Mouse (Mus musculus) liver, embryonic 11.5 days (tissue): ENCODE measurements around the gene Acadl. TPM values are rescaled to one million over a fixed set of nuclear protein-coding genes. Genes with fewer than 3 reads are reported as not detected.

Experiments used
- ATAC-seq: fragments of 200-750 bp; cut with Nextera tagmentation; replicated peaks from 2 replicates; pipeline ENCODE4 v1.8.0; 2017; ENCODE audit warnings: moderate number of reproducible peaks, mild to moderate bottlenecking, moderate TSS enrichment, moderate library complexity; ENCODE audit not compliant: low FRiP score
- DNase-seq: peaks from one replicate; pipeline ENCODE4 v3.0.0-alpha.2; 2017; ENCODE audit warnings: low spot score
- H3K27ac ChIP-seq: fragments of 300-500 bp; sonication (generic); 2 replicates; pipeline ENCODE4 v1.5.1; 2014; ENCODE audit warnings: mild to moderate bottlenecking, low read depth, low read length, control low read depth
- H3K27me3 ChIP-seq: fragments of 300-500 bp; sonication (generic); replicated peaks from 2 replicates; pipeline ENCODE4 v1.6.1; 2014; ENCODE audit warnings: low read length, mixed read lengths; ENCODE audit not compliant: control insufficient read depth, insufficient read depth
- H3K36me3 ChIP-seq: fragments of 300-500 bp; sonication (generic); 2 replicates; pipeline ENCODE4 v1.6.1; 2014; ENCODE audit warnings: mild to moderate bottlenecking, low read length, moderate library complexity, mixed read lengths; ENCODE audit not compliant: control insufficient read depth, insufficient read depth
- H3K4me1 ChIP-seq: fragments of 300-500 bp; sonication (generic); replicated peaks from 2 replicates; pipeline ENCODE4 v1.6.1; 2014; ENCODE audit warnings: low read length, mixed read lengths; ENCODE audit not compliant: control insufficient read depth, insufficient read depth
- H3K4me2 ChIP-seq: fragments of 300-500 bp; sonication (generic); 2 replicates; pipeline ENCODE4 v1.6.1; 2014; ENCODE audit warnings: mild to moderate bottlenecking, control low read depth, moderate library complexity
- H3K4me3 ChIP-seq: fragments of 300-500 bp; sonication (generic); 2 replicates; pipeline ENCODE4 v1.5.1; 2014; ENCODE audit warnings: low read depth, low read length, control low read depth
- H3K9ac ChIP-seq: fragments of 300-500 bp; sonication (generic); 2 replicates; pipeline ENCODE4 v1.6.1; 2014; ENCODE audit warnings: low read depth, low read length, control low read depth
- H3K9me3 ChIP-seq: fragments of 300-500 bp; sonication (generic); 2 replicates; pipeline ENCODE4 v1.6.1; 2016; ENCODE audit warnings: low read length, inconsistent platforms, mixed read lengths; ENCODE audit not compliant: control insufficient read depth
- WGBS: fragments of 180-500 bp; shearing (Covaris S2); extraction: QIAGEN DNeasy Blood & Tissue Kit; methylation state at CpG from one replicate; pipeline ENCODE4 v1.1.7; 2014; 5-methylcytosine and 5-hydroxymethylcytosine counted together
- polyA plus RNA-seq: library from polyadenylated mRNA; unstranded; fragments of >200 nt; fragmentation: Nextera tagmentation; extraction: Ambion mirVana; gene quantifications from 2 replicates; pipeline ENCODE4 v1.2.1, GENCODE M21; 2014

Gene Acadl
- polyA plus RNA-seq, 1 experiment from 2014 or later, result 107 TPM

DNA sequence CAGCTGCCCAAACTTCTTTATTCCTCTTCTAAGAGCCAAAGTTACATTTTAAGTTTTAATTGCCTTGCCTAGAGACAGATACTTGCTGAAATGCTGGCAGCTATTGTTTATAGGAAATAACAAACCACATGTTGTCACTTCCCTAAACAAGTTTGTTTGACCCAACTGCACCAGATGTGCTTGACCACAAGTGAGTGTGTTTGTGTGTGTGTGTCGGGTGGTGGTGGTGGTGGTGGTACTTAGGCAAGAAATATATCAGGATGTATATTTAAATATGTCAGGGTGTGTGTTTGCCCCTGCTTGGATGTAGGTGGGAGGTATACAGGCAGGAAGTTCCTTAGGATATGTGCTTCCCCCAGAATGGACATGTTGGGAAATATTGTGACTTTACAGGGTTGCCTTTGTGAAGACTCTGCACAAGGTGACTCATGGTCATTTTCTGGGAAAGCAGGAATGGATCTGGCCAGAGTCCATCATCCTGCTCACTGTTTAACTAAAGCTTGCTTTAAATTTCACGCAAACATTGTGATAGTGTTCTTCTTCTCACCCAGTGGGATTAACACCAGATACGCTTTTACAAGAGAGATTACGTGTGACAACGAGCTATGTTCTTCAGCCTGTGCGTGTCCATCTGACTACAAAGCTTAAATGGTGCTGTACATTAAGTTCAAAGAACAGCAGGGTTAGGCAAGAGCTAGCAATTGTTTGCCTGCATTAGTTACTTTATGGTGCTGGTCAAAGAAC lies 32.2 kb upstream of the Acadl start:
- peak; percentile 29; the same call in 1 of the 2 replicates for ATAC-seq
- DNase-seq, result no peak
- H3K9ac ChIP-seq, result no peak overlapping the region
- 63% methylated on average over 6 of the region's 6 CpGs for WGBS
- no peak overlapping the region for H3K4me3 ChIP-seq
- H3K9me3 ChIP-seq, result no peaks in the 10 kb centered on the region
- H3K4me2 ChIP-seq, result no peak overlapping the region
- no peak overlapping the region for H3K27ac ChIP-seq
- H3K27me3 ChIP-seq, result no peaks in the 10 kb centered on the region
- no peaks in the 10 kb centered on the region for H3K36me3 ChIP-seq
- H3K4me1 ChIP-seq, result no peaks in the 10 kb centered on the region

GRCm38 (mm10) chr1:66887175-66887574 lies 24.1 kb upstream of the Acadl start:
- Histone ChIP-seq H3K4me3 (no peak overlapping the region), H3K4me1 (no peaks in the 10 kb centered on the region), H3K27ac (no peak overlapping the region), H3K9me3 (no peaks in the 10 kb centered on the region), H3K36me3 (no peaks in the 10 kb centered on the region), H3K4me2 (no peak overlapping the region), H3K9ac (no peak overlapping the region), H3K27me3 (no peaks in the 10 kb centered on the region)
- DNase-seq (no peak), ATAC-seq (no peak)
- WGBS, result 84% methylated on average over 1 of the region's 1 CpGs

GRCm38 (mm10) chr1:66880217-66880616 lies 17.1 kb upstream of the Acadl start:
- Histone ChIP-seq H3K27me3 (no peaks in the 10 kb centered on the region), H3K4me2 (no peak overlapping the region), H3K27ac (no peak overlapping the region), H3K9me3 (no peaks in the 10 kb centered on the region), H3K4me1 (no peaks in the 10 kb centered on the region), H3K36me3 (no peaks in the 10 kb centered on the region), H3K4me3 (no peak overlapping the region), H3K9ac (no peak overlapping the region)
- DNase-seq (no peak), ATAC-seq (no peak)
- WGBS, result 85% methylated on average over 2 of the region's 2 CpGs

DNA sequence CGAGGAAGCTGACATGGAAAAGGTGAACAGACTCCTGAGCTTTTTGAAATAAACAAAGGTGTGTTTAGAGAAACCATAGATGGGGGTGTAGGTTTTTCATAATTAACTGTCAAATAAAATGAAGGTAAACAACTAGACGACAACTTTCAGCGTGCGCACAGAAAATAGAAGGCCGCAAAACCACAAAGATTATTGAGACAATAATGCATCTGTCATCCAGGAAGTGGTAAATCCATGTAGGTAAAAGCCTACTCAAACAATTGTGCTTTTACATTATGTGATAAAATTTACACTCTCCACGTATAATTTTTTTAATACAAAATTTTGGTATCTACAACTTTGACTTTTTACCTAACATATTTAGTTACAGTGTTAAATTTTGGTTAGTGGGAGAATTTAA lies 11.7 kb upstream of the Acadl start:
- H3K27ac ChIP-seq, result no peak overlapping the region
- 86% methylated on average over 6 of the region's 6 CpGs for WGBS
- H3K9ac ChIP-seq, result no peak overlapping the region
- H3K9me3 ChIP-seq, result no peaks in the 10 kb centered on the region
- H3K4me1 ChIP-seq, result no peaks in the 10 kb centered on the region
- H3K27me3 ChIP-seq, result no peaks in the 10 kb centered on the region
- no peak overlapping the region for H3K4me2 ChIP-seq
- no peaks in the 10 kb centered on the region for H3K36me3 ChIP-seq
- no peak for DNase-seq
- no peak for ATAC-seq
- no peak overlapping the region for H3K4me3 ChIP-seq

DNA sequence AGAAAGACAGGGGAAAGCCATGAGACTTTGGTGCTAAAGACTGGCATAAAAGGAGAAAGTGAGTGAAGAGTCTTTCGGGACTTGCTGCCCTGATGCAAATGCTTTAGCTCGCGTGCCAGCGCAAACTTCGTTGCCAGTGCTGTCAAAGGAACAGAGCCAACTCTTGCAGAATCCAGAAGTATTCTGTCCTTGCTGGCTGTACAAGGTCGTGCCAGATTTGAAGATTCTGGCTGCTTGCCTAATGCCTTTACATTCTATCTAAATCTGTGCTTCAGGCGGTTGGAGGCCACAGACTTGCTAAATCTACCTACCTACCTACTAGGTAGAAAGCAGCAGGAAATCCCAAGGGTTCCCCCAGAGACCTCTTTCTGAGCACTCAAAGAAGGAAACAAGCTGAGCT lies 8.5 kb upstream of the Acadl start:
- Histone ChIP-seq H3K4me2 (no peak overlapping the region), H3K9ac (no peak overlapping the region)
- no peak for DNase-seq

DNA sequence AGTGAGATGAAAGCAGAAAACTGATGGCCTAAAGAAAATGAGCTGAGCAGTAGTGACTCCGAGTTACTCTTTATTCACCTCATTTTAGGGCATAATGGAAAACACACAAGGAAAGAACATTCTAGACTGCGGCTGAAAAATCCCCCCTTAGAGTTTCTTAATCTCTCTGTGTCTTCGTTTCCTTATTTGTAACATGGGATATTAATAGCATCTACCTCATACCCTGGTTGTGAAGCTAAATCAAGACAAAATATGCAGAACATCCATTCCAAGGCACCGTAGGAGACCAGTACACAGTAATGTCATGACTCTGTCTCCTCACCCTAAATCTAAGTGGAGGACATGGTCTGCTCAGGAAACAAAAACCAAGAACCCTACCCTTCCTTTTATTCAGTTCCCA lies 2.6 kb upstream of the Acadl start:
- Histone ChIP-seq H3K4me2 (no peak overlapping the region), H3K27me3 (no peaks in the 10 kb centered on the region), H3K9me3 (no peaks in the 10 kb centered on the region), H3K9ac (no peak overlapping the region), H3K4me3 (no peak overlapping the region), H3K36me3 (no peaks in the 10 kb centered on the region), H3K27ac (no peak overlapping the region), H3K4me1 (no peaks in the 10 kb centered on the region; the same call in 1 of the 2 replicates)
- WGBS, result 79% methylated on average over 4 of the region's 4 CpGs
- DNase-seq (no peak), ATAC-seq (no peak)

More for the DNA sequence above, 8.5 kb upstream of the Acadl start:
- Histone ChIP-seq H3K36me3 (no peaks in the 10 kb centered on the region), H3K4me1 (no peaks in the 10 kb centered on the region), H3K27ac (no peak overlapping the region), H3K4me3 (no peak overlapping the region), H3K27me3 (no peaks in the 10 kb centered on the region), H3K9me3 (no peaks in the 10 kb centered on the region)
- no peak for ATAC-seq
- 86% methylated on average over 7 of the region's 7 CpGs for WGBS

DNA sequence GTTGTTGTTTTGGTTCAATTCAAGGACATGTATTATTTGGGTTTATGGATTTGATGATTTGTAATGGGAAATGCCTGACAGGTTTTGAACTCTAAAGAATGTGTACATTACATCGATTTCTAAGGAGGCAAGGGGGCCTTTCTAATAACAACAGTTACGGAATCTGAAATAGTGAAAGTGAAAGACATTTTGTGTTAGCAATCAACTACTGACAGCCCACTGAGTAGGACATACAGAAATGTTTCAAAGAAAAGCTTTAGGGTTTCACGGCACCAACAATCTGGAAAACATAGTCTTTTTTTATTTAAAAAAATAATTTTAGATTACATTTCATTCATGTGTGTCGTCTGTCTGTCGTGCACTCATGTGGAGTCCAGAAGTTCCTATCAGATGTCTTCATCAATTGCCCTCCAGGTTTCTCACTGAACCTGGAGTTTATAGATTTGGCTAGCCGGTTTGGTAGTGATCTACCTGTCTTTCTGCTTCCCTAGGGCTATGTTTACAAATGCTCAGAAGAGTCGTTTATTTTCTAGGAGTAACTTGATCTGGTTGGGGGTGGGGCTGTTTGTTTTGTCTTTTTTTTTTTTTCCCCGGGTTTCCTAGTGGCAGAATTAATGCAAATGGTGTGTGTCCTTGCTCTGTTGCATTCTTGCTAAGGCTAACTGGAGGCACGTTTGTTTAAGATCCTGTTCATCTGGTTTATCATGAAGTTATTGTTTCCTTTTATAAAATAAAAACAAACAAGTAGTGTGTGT lies 841 bp upstream of the Acadl start:
- H3K4me1 ChIP-seq, result no peaks in the 10 kb centered on the region; the same call in 1 of the 2 replicates
- ATAC-seq (no peak), DNase-seq (no peak)
- H3K27ac ChIP-seq, result no peak overlapping the region
- 12% methylated on average over 9 of the region's 9 CpGs for WGBS
- H3K36me3 ChIP-seq, result no peaks in the 10 kb centered on the region
- H3K9ac ChIP-seq, result peak overlapping the region; percentile 46; the same call in 1 of the 2 replicates
- H3K4me2 ChIP-seq, result peak overlapping the region; percentile 62
- H3K4me3 ChIP-seq, result peak overlapping the region; percentile 75
- H3K27me3 ChIP-seq, result no peaks in the 10 kb centered on the region
- H3K9me3 ChIP-seq, result no peaks in the 10 kb centered on the region

GRCm38 (mm10) chr1:66861764-66862672 lies 1.1 kb downstream of the Acadl start:
- Histone ChIP-seq H3K27ac (no peak overlapping the region), H3K4me3 (peak overlapping the region; percentile 75), H3K4me1 (no peaks in the 10 kb centered on the region; the same call in 1 of the 2 replicates), H3K4me2 (peak overlapping the region; percentile 62), H3K9ac (peak overlapping the region; percentile 79), H3K36me3 (peaks cover 13% of the 10 kb centered on the region), H3K9me3 (no peaks in the 10 kb centered on the region), H3K27me3 (no peaks in the 10 kb centered on the region)
- no peak for DNase-seq
- no peak for ATAC-seq
- 45% methylated on average over 14 of the region's 14 CpGs for WGBS
